Mouse (Mus musculus) spleen, embryonic (tissue): Measurements from ENCODE around the gene Nr2f2.

Experiments used
- CTCF ChIA-PET: fragments of 350-600 bp; sonication (Branson Sonifier 250); formaldehyde crosslinking; loops from one replicate; lab custom pipeline; 2022; lab: Charles Lee

The Nr2f2 gene

DNA sequence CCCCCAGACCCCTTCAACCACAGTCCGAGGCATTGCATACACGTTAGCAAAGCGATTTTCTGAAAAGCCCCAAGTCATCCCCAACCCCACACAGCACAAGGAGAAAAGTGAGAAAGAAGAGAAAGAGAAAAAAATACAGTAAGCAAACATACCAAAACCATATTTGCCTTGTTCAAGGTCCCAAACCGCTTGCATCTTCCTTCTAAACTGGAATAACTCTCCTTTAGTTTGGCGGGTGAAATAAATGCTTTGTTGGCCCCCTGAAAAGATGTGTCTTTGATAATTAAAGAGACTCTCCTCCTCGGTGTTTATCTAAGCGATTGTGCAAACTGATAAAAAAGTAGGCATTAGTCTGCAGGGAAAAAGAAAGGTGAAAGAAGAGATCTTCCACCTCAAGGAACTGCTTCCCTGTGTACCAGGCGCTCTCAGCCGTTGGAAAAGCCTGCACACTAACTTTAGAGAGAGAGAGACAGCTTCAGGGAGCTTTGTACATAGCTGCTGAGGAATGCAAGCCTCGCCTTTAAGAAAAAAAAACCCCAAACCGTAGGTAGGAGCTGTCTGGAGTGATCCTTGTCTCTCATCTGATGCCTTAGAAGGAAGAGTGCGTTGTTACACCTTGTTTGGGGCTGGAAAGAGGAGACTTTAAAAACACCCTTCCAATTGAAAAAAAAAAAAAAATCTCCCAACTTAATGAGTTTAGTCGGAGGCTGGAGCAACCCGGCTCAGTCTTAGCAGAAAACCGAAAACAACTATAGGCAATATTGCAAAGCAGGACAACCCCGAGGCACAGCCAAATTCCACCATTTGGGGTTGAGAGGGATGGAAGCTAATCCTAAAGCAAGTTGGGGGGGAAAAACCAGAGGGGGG, at the start of gene Nr2f2:
TSS of gene Nr2f2 (minus strand) at position 795 of the 867 bp plus-strand sequence.
- CTCF ChIA-PET = no interaction called here

DNA sequence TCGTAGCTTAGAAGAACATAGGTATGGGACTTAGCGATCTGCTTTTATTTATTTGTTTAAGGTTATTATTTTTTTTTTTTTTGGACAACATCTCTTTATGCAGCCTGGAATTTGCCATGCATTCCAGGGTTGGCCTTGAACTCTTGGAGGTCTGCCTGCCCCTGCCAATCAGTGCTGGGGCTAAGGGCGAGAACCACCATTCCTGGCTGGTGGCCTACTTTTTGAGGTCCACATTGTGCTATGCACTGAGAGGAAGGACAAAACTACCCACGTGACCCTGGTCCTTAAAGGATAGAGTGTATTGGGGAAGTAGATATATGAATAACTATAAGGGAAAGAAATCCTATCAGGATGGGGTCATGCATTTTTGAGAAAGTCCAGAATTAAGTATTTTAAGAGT, 47.9 kb upstream of the Nr2f2 start:
- CTCF ChIA-PET = no interaction called here

DNA sequence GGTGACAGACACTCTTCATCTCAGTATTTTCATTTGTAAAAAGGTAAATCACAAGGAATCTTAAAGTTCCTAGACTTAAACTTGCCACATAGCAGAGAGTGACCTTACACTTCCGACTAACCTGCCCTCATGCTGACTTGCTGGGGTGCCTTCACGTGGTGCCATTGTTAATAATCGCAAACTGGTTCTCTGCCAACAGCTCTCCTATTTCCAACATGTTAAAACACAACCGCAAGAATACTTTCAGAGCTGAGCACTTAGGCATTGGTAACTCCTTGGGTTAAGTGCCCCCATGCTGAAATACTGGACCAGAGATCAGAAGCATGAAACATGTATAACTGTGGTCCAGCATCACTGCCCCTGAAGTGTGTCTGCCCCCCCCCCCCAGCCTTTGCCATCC, 47.1 kb upstream of the Nr2f2 start:
- CTCF ChIA-PET = no interaction called here

DNA sequence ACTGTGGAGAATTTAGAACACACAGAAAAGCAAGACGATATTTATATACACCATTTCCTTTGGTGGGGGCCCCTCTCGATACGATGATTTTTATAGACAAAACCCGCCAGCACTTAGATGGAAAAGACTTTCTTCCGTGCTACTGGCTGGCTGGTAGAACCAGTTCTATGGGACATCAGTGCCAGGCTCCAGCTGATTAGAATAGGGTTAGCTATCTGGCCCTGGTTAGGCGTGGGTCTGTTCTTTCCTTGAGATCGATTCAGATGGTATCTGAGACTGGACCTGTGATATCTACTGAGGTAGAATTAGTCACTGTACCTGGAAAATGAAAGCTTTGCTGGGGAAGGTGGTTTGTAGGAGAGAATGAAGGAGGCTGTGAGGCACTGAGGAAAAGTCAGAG, 46.4 kb upstream of the Nr2f2 start:
- CTCF ChIA-PET = no interaction called here

DNA sequence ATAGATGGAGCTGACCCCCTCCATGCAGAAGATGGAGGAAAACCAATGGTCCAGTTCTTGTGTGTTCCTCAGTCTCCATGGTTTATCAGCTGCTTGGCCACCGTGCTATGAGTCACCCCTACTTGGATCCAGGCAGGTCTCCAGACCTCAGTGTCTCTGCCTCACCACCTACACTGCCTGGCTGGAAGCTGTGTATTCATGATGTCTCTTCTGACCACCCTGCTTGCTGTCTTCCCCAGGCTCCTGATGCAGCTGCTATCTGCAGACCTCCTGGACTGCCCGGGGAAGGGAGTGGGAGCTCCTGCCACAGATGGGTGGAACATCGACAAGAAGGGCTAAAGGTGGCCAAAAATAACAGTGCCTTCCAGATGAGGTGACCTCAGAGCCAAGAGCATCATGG, 43.8 kb upstream of the Nr2f2 start:
- CTCF ChIA-PET = no interaction called here

DNA sequence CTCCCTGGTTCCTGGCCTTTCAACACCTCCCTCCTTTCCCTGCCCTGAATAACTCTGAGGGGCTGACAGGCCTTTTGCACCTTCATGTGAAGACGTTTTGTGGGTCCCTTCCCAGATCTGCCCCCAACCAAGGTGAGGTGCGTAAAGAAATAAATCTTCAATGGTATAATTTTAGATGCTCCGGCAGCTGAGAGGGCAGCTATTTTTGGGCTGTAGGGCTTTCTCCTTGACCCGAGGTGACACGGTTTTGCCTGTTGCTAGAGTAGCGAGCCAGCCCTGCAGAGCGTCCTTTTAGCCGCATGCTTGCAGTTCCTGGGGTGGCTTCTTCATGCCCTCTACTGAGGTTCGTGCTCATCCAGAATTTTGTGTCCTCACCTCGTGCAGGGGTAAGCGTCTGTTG, 43.4 kb upstream of the Nr2f2 start:
- CTCF ChIA-PET = no interaction called here

GRCm38 (mm10) chr7:70408814-70409213, 42.3 kb upstream of the Nr2f2 start:
- CTCF ChIA-PET = no interaction called here

DNA sequence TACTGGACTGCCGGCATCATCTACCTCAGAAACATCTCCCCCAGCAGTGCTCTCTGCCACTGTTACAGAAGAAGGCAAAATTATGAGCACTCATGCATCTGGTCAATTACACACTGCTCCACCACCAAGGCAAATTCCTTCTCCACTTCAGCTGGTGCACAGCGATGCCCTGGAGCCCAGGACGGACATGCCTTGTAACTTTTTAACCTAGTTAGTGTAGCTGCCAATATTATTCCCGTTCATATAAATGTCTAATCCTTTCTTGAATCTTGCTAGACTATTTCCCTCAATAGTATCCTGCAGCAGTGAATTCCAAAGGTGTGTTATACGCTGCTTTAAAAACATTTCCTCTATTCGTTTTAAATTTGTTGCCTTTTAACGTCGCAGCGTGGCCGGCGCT, 40.6 kb upstream of the Nr2f2 start:
- CTCF ChIA-PET = no interaction called here

GRCm38 (mm10) chr7:70406527-70406926, 40.0 kb upstream of the Nr2f2 start:
- CTCF ChIA-PET = no interaction called here

DNA sequence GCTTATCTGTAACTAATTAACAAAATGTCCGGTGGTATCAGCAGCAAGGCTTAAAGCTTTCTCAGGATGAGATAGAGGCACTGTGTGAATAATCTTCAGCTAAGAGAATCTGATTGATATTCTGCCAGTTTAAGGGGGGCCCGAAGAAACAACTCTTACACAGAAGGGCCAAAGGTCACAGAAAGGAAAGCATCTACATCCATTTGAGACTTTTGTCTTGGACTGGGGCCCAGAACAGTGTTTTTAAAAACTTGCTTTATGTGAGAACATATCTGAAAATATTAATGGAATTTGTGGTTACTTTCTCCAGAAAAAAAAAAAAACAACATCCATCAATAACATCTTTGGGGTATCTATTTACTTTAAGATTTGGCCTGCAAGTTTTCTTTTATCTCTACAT, 38.9 kb upstream of the Nr2f2 start:
- CTCF ChIA-PET = no interaction called here

DNA sequence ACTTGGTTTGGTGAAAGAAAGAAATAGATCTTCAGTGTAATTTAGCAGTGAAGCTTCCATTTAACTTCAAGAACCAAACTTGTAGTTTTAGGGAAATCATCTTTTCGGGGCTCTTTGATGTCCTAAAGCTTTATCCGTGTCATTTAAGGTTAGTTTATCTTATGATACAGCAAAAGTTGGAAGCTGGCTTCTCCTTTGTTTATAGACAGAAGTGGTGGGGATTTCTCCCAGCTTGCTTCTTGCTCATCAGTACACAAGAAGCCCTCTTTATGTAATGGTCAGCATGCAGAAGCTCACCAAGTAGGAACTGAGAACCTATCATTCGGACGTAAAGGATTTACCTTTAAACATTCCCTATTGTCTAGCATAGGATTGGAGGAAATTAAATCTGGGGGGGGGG, 16.3 kb upstream of the Nr2f2 start:
- CTCF ChIA-PET = no interaction called here

- CTCF ChIA-PET = no interaction called here
Measured at GRCm38 (mm10) chr7:70381409-70382244, 15.1 kb upstream of the Nr2f2 start.

GRCm38 (mm10) chr7:70380943-70381342, 14.4 kb upstream of the Nr2f2 start:
- CTCF ChIA-PET = no interaction called here

- CTCF ChIA-PET = no interaction called here
Measured at GRCm38 (mm10) chr7:70380246-70380645, 13.7 kb upstream of the Nr2f2 start.

GRCm38 (mm10) chr7:70370552-70371262, 4.2 kb upstream of the Nr2f2 start:
- CTCF ChIA-PET = no interaction called here

DNA sequence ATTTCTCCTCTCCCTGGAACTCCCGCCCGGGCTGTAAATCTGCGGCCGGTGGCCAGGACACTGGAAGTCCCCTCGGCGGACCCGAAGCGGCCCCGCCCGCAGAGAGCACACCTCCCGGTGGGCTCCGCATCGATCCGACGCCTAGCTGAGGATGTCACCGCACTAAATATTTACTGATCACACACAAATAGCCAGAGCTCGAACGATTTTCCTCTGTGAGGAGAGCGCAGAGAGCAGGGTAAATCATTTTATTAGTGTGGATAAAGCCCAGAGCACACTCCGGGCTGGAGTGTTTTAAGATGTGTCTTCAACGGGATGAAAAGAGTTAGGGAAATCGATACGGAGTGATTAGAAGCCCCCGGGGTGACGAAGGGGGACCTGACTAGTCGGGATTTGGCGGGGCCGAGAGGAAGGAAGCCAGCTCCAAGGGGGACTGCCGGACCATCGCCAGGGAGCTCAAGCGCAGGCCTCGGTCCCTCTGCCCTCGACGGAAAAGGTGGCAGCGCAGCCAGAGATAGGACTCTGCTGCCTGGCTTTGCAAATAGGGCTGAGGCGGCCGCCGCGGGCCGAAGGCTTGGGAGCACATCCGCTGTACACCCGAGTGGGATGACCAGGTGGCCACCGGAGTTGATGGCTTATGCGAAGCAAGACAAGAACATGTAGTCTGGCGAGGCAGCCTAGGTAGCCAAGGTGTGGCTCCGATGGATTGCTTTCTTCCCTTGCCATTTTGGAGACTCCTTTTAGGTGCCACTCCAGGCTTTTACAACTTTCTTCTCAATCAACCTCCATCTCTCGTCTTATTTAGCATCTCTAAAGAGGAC, 3.4 kb upstream of the Nr2f2 start:
- CTCF ChIA-PET = no interaction called here

- CTCF ChIA-PET = no interaction called here
Measured at GRCm38 (mm10) chr7:70369061-70369730, 2.7 kb upstream of the Nr2f2 start.

GRCm38 (mm10) chr7:70368751-70369060, 2.2 kb upstream of the Nr2f2 start:
- CTCF ChIA-PET = no interaction called here

DNA sequence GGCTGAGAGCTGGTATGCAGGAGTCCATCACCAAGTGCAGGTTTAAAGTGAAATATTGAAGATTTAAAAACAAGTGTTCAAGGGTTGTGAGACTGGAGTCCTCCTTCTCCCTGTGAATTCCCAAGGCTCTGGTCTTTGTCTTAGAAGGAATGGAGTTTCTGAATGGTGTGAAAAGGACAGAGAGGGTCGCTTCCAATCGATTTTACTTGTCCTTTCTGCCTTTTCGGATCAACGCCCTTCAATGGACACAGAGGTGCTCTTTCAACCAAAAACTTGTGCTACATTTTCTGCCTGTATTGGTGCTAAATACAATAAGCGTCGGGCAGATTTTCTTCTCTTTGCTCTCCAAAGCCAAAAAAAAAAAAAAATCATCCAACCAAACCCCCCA, 1.7 kb upstream of the Nr2f2 start:
- CTCF ChIA-PET = no interaction called here

DNA sequence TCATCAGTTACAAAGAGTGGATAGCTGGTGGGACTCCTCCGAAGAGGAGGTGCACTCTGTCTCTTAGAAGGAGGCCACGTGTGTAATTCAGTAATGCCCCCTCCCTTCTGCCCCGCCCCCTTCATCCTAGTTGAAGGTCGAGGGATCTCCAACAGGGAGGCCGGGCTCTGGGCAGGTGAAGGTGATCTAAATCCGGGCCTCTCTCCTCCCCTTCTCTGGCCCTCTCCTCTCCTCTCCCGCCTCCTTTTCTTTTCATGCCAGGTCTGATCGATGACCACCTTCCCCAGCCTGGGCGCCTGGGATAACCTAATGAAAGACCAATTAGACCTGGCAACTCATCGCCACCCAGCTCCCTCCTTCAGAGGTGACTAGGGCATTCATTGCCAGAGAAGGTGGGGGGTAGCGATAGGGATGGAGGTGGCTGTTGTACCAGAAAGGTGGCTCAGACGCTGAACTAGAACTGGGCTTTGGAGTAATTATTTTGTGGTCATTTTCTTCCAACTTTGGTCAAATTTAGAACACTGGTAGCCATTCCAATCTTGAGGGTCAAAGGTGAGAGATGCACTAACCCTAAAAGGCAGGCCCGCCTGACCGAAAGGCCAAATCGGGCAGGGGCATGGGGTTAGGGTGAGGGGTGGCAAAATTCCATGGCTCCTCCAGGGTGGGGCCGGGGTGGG, 1.2 kb upstream of the Nr2f2 start:
- CTCF ChIA-PET = no interaction called here

GRCm38 (mm10) chr7:70366808-70367095, 217 bp upstream of the Nr2f2 start:
- CTCF ChIA-PET = no interaction called here
